Mouse (Mus musculus) hindlimb bud, embryonic 11.5 days (tissue): Measurements from ENCODE around the gene Fam120a.
A peak's percentile ranks its signal among the peaks of the same experiment; 100 is the strongest.

Experiments
- DNase-seq: peaks from one replicate; pipeline ENCODE4 v3.0.0-alpha.2; 2012; ENCODE audit warnings: low read depth, low spot score; ENCODE audit errors: extremely low spot score

The Fam120a gene

DNA sequence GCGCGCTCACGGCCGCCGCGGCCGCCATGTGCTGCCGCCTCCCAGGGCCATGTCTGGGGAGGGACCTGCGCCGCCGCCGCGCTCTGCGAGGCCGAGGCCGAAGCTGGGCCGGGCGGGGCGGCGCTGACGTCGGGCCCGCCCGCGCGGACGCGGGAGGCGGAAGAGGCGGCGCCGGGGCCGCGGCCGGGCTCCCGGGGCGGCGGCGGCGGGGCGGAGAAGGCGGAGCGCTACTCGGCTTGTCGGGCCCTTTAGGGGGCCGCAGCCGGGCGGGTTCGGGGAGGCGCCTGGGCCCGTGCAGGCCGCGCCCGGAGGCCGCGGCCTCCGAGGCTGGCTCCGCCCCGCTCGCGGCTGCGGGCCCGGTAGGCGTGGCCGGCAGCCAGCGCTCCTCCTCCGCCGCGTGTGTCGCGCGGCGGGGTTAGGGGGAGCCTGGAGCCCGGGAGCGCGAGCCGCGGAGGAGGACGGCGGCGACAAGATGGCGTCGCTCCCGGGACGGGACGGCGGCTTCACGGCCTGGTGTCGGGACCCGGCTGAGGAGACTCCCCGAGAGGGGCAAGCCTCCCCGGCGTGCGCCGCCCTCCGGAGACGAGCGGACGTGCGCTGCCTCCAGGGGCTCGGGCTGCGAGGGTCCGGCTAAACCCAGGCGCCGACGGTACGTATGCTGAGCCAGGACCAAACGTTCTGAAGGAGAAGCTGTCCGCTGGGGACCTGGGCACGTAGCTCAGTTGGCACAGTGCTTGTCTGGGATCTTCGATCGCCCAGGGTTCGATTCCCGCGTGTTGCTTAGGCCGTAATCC lies at the start of gene Fam120a:
TSS of gene Fam120a (minus strand) at position 62 of the 794 bp plus-strand sequence.
- DNase-seq, result peak; percentile 42

DNA sequence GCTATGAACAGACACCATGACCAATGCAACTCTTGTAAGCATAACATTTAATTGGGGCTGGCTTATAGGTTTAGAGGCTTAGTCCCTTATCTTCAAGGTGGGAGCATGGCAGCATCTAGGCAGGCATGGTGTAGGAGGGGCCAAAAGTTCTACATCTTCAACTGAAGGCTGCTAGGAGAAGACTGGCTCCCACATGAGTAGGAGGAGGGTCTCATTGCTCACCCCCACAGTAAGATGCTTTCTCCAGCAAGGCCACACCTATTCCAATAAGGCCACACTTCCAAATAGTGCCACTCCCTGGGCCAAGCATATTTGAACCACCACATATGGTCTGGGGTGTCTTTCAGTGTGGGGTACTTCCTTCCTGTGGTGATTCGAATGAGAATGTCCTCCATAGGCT lies 49.6 kb upstream of the Fam120a start:
- no peak for DNase-seq

GRCm38 (mm10) chr13:49016311-49016761 lies 48.5 kb upstream of the Fam120a start:
- DNase-seq, result no peak

DNA sequence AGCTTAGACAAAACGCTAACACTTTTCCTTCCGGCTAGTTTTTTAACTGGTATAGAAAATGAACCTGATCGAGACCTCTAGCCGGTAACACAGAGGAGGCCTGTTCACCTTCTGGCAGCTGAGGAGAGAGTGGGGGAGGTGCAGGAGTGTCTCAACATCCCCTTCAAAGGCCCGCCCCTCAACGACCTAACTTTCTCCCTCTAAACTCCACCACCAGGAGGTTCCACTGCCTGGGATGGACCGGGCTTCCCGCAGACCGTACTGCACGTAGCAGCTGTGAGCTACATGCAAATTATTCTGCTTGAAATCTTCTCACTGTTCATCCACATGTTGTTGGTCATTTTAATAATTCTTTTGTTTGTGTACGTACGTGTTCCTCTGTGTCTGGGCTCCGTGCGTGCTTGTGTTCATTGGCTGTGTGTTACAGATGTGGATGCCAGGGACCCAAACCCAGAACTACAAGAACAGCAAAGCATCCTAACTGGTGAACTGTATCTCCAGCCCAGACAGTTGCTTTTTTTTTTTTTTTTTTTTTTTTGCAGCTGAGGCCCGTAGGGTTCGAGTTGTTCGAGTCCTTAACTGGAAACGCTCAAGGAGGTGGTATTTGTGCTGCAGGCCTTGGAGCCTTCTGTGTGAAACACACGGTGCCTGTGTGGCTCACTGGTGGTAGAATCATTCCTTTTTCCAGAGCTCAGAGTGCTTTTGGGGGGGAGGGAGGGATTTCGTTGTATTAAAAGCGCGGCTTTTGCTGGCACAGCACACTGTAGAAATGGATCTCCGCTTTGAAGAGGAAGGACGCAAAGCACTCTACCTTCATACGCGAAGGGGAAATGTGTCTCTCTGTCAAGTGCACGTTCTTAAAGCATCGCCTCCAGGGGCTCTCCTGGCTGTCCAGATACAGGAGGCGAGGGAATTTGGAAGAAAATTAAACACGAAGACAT lies 47.8 kb upstream of the Fam120a start:
- DNase-seq, result no peak

GRCm38 (mm10) chr13:49013206-49013794 lies 45.5 kb upstream of the Fam120a start:
- DNase-seq, result no peak

- DNase-seq, result no peak
Measured at GRCm38 (mm10) chr13:49001691-49002090, 33.9 kb upstream of the Fam120a start.

DNA sequence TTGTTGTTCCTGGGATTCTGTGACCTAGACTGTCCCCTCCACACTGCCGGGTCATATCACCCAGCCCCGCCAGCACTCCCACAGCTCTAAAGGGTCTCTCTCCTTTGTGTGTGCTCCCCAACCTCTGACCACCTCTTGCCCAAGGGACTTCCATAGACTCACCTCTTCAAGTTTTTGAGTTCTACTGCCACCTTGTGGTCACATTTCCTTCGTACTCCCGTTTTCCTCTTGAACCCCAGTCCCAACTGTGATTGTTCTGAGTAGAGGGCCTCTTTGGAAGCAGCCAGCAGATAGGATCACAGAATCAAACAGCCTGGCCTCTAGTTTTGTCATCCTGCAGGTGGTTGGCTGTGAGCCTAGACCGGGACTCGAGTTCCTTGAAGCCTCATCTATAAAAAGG lies 30.8 kb upstream of the Fam120a start:
- DNase-seq, result peak; percentile 81

DNA sequence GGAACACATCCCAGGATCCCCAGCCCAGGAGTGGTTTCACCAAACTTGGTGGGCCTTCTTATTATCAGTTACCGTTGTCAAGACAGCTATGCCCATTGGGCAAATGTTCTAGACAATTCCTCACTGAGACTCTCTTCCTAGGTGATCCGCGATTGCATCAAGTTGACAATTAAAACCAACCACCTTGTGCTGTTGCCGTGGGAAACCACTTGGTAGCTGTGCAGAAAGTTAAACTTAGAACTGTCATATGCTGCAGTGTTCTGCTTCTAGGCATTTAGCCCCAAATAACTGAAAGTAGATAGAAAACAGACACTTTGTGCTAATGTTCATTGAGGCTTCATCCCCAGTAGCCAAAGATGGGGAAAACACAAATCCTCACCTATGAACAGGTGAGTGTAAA lies 28.9 kb upstream of the Fam120a start:
- no peak for DNase-seq

GRCm38 (mm10) chr13:48994903-48995302 lies 27.1 kb upstream of the Fam120a start:
- DNase-seq, result no peak

DNA sequence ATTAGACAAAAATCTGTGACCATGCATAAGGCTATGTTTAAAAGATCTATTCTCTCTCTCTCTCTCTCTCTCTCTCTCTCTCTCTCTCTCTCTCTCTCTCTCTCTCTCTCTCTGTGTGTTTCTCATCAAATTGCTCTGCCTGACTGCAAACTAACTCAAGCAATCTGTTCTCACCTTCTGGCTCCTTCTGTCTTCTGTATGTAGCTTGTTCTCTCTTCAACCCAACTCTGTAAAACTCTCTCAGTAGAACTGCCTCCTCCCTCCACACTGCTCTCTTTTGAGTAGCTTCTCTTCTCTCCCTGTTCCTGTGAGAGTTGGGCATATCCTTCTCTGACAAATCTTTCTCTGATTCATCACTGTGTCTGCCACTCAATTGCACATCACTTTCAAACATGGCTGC lies 25.1 kb upstream of the Fam120a start:
- DNase-seq, result no peak

- no peak for DNase-seq
Measured at GRCm38 (mm10) chr13:48990138-48990537, 22.3 kb upstream of the Fam120a start.

DNA sequence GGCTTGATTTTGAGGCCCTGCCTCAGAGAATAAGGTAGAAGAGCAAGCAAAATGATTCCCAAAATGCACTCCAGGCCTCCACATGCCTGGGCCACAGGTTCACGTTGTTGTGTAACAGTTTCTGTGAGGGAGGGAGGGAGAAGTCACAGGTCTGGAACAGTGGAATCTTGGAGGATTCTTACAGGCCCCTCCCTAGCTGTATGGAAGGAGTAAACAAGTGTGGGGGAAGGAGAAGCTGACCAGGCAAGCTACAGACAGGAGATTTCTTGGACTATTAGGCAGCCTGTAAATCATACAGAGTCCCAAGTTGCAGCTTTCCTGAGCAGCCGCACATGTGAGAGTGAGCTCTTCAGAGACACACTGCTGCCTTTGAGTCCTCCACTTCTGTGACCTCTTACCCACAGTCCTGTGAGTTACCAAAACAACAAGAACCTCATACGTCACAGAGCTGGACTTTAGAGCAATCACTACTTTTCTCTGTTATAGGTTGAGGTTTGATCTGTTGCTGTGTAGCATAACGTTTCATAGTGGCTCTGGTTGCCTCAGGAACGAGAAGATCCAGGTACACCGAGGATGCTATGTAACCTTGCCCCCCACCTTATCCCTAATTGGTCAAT lies 14.8 kb upstream of the Fam120a start:
- DNase-seq, result no peak

DNA sequence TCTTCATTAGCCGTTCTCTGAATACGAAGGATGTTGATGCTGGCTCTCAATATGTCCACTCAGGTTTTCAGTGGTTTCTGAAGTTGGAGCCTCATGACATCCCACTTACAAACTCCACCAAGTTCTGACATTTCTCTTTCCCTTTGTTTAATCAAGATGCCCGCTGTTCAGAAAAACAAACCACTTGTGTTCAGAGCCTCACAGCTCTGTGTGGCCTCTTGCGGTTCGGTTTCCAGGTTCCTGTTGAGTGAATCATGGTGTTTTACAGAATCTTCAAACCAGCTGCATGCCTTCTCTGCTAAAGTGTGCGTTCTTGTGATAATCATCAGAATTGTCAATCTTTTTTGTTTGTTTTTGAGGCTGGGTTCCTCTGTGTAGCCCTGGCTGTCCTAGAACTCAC lies 11.3 kb upstream of the Fam120a start:
- no peak for DNase-seq

GRCm38 (mm10) chr13:48977858-48978257 lies 10.0 kb upstream of the Fam120a start:
- no peak for DNase-seq

- no peak for DNase-seq
Measured at GRCm38 (mm10) chr13:48974699-48975098, 6.9 kb upstream of the Fam120a start.

GRCm38 (mm10) chr13:48974266-48974665 lies 6.4 kb upstream of the Fam120a start:
- DNase-seq, result no peak

DNA sequence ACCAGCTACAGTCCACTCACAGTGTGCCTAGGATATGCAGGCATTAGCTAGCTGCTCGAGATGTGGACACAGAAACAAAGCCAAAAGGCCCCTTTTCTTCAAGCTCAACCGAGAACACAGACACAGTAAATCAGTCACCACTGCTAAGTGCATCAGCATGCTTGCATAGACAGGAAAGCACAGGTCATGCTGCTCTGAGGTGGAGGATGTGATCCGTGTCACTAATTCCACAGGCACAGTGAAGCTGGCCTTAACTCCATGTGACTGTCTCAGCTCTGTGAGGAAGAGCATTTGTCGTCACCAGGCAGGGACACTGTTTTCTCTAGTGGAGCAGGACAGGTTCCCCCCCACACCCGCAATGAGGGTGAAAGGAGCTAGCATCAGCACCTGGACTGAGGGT lies 5.4 kb upstream of the Fam120a start:
- no peak for DNase-seq

GRCm38 (mm10) chr13:48971033-48971432 lies 3.2 kb upstream of the Fam120a start:
- DNase-seq, result no peak

DNA sequence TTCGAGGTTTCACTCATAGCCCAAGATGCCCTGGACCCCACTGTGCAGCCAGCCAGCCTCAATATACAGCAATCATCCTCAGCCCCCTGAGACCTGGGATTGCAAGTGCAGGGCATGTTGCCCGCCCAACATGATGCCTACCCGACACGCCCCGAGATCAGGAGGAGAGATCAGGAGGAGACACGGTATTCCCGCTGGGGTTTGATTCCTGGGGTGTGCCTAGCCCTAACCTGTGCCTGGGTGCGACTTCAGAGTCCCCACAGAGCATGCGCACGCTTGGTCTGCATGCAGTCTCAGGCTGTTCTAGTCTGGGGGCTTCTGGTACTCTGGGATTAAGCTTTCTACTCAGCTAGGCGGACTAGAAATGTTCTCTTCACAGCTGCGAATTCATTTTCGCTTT lies 2.7 kb upstream of the Fam120a start:
- no peak for DNase-seq

GRCm38 (mm10) chr13:48968750-48969088 lies 902 bp upstream of the Fam120a start:
- DNase-seq, result no peak
